Mouse (Mus musculus): ENCODE measurements at regions not wholly inside any gene's neighbourhood (a gene's known extent, or its start where the extent isn't known, plus 50 kb on each side); places are given as distances from the start of the nearest gene placed in this dataset.

DNA sequence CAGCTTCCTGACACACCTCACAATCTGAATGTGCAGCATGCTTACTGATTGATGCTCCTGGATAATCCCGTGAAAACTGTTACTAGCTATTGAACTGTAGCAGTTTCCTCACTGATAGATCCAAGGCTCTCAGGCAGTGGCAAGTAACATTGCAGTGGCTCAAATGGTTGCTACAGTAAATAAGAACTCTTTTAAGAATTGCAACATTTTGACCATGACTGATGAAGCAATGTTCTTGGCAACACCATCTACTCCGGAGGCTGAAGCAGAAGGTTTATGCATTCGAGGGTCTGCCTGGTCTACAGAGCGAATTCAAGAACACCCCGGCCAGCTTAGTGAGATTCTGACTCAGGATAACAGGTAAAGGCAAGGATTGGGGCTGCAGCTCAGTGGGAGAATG lies 264.7 kb downstream of the Pax3 start:
- TF ChIP-seq RAD21 (IDR thresholded peaks at IDR 0.05; ENCODE audit: low read depth, low read length) (no peak), POLR2A (IDR thresholded peaks at IDR 0.05; ENCODE audit: low read depth, low read length) (no peak), CTCF (conservative IDR thresholded peaks at IDR 0.05 in 1 of 2, IDR thresholded peaks at IDR 0.05 in 1 of 2; ENCODE audit: low read depth in 2 of 2, low read length in 2 of 2) (no peak), E2F4 (IDR thresholded peaks at IDR 0.05; ENCODE audit: insufficient replicate concordance, low read depth, low read length) (no peak), RCOR1 (conservative IDR thresholded peaks at IDR 0.05; ENCODE audit: low read depth, low read length) (no peak), ZNF384 (IDR thresholded peaks at IDR 0.05; ENCODE audit: low read depth, low read length) (no peak), USF1 (IDR thresholded peaks at IDR 0.05; ENCODE audit: low read depth, low read length) (no peak), MAZ (IDR thresholded peaks at IDR 0.05; ENCODE audit: low read depth, low read length) (no peak), EP300 (IDR thresholded peaks at IDR 0.05; ENCODE audit: low read length) (no peak)
